Mouse (Mus musculus): ENCODE results near the gene Tmem233. TPM values are rescaled to one million over a fixed set of nuclear protein-coding genes. Genes with fewer than 3 reads are reported as not detected.

The Tmem233 gene
- polyA plus RNA-seq (2015; fragmentation: Nextera tagmentation; extraction: Ambion mirVana) = not detected in 2 replicates

- H3K4me1 ChIP-seq = 0 out of 2 replicates have a peak, but pooled peaks cover 2% of the 10 kb centered on the region
- no peaks in the 10 kb centered on the region for H3K36me3 ChIP-seq
- peaks cover 33% of the 10 kb centered on the region for H3K27me3 ChIP-seq
- H3K4me3 ChIP-seq = no peak within 1 kb of the TSS
- H3K9ac ChIP-seq = no peak within 1 kb of the TSS
- 9% methylated on average over 17 of the region's 17 CpGs for WGBS
- no peak for ATAC-seq (ENCODE audit: insufficient number of reproducible peaks, insufficient read depth, low FRiP score, low TSS enrichment, low read depth)
- no peak within 1 kb of the TSS for H3K27ac ChIP-seq
- H3K4me2 ChIP-seq = no peak within 1 kb of the TSS
- no peaks in the 10 kb centered on the region for H3K9me3 ChIP-seq
These were observed at the start of gene Tmem233 for GRCm38 (mm10) chr5:116083081-116083480. Tmem233 (minus strand) TSS chr5:116083244.

- no peaks in the 10 kb centered on the region for H3K9me3 ChIP-seq
- no peak overlapping the region for H3K27ac ChIP-seq
- no peaks in the 10 kb centered on the region for H3K4me1 ChIP-seq
- no peak overlapping the region for H3K4me3 ChIP-seq
- no peak overlapping the region for H3K9ac ChIP-seq
- H3K36me3 ChIP-seq = no peaks in the 10 kb centered on the region
- 0 out of 2 replicates have a peak overlapping the region, but pooled peaks have one; percentile 7 for H3K4me2 ChIP-seq
- ATAC-seq (ENCODE audit: insufficient number of reproducible peaks, insufficient read depth, low FRiP score, low TSS enrichment, low read depth) = no peak
- H3K27me3 ChIP-seq = no peaks in the 10 kb centered on the region
- 9% methylated on average over 11 of the region's 11 CpGs for WGBS
These were observed 40.3 kb upstream of the Tmem233 start for GRCm38 (mm10) chr5:116123344-116123743.

- WGBS = 46% methylated on average over 9 of the region's 9 CpGs
- ATAC-seq (ENCODE audit: insufficient number of reproducible peaks, insufficient read depth, low FRiP score, low TSS enrichment, low read depth) = no peak
These were observed 33.5 kb upstream of the Tmem233 start for GRCm38 (mm10) chr5:116116567-116116966.

GRCm38 (mm10) chr5:116116110-116116509 lies 33.1 kb upstream of the Tmem233 start:
- Histone ChIP-seq H3K27ac (no peak overlapping the region), H3K4me2 (no peak overlapping the region), H3K9me3 (no peaks in the 10 kb centered on the region), H3K4me3 (no peak overlapping the region), H3K27me3 (no peaks in the 10 kb centered on the region), H3K9ac (no peak overlapping the region), H3K4me1 (peaks cover 10% of the 10 kb centered on the region; the same call in 1 of the 2 replicates), H3K36me3 (no peaks in the 10 kb centered on the region)
- no peak for ATAC-seq (ENCODE audit: insufficient number of reproducible peaks, insufficient read depth, low FRiP score, low TSS enrichment, low read depth)
- 37% methylated on average over 4 of the region's 4 CpGs for WGBS

More at GRCm38 (mm10) chr5:116116567-116116966, 33.5 kb upstream of the Tmem233 start:
- no peak overlapping the region for H3K4me2 ChIP-seq
- H3K9ac ChIP-seq = no peak overlapping the region
- no peaks in the 10 kb centered on the region for H3K36me3 ChIP-seq
- no peak overlapping the region for H3K27ac ChIP-seq
- peaks cover 10% of the 10 kb centered on the region; the same call in 1 of the 2 replicates for H3K4me1 ChIP-seq
- H3K4me3 ChIP-seq = no peak overlapping the region
- no peaks in the 10 kb centered on the region for H3K27me3 ChIP-seq
- H3K9me3 ChIP-seq = no peaks in the 10 kb centered on the region

GRCm38 (mm10) chr5:116115071-116115834 lies 32.2 kb upstream of the Tmem233 start:
- Histone ChIP-seq H3K27ac (no peak overlapping the region), H3K27me3 (no peaks in the 10 kb centered on the region), H3K4me3 (no peak overlapping the region), H3K9me3 (no peaks in the 10 kb centered on the region), H3K4me1 (peaks cover 10% of the 10 kb centered on the region; the same call in 1 of the 2 replicates), H3K9ac (no peak overlapping the region), H3K36me3 (no peaks in the 10 kb centered on the region), H3K4me2 (no peak overlapping the region)
- ATAC-seq (ENCODE audit: insufficient number of reproducible peaks, insufficient read depth, low FRiP score, low TSS enrichment, low read depth) = no peak
- 61% methylated on average over 14 of the region's 14 CpGs for WGBS

- H3K4me1 ChIP-seq = no peaks in the 10 kb centered on the region
- H3K36me3 ChIP-seq = no peaks in the 10 kb centered on the region
- H3K4me2 ChIP-seq = no peak overlapping the region
- no peak overlapping the region for H3K27ac ChIP-seq
- WGBS = 95% methylated on average over 10 of the region's 10 CpGs
- no peak overlapping the region for H3K4me3 ChIP-seq
- H3K27me3 ChIP-seq = no peaks in the 10 kb centered on the region
- no peaks in the 10 kb centered on the region for H3K9me3 ChIP-seq
- no peak for ATAC-seq (ENCODE audit: insufficient number of reproducible peaks, insufficient read depth, low FRiP score, low TSS enrichment, low read depth)
- H3K9ac ChIP-seq = no peak overlapping the region
These were observed 25.6 kb upstream of the Tmem233 start for GRCm38 (mm10) chr5:116108651-116109050.

- Histone ChIP-seq H3K4me1 (0 out of 2 replicates have a peak, but pooled peaks cover 2% of the 10 kb centered on the region), H3K9ac (no peak overlapping the region), H3K4me2 (no peak overlapping the region), H3K4me3 (no peak overlapping the region), H3K27me3 (peaks cover 33% of the 10 kb centered on the region), H3K27ac (no peak overlapping the region), H3K36me3 (no peaks in the 10 kb centered on the region), H3K9me3 (no peaks in the 10 kb centered on the region)
- ATAC-seq (ENCODE audit: insufficient number of reproducible peaks, insufficient read depth, low FRiP score, low TSS enrichment, low read depth) = no peak
- WGBS = 89% methylated on average over 6 of the region's 6 CpGs
These were observed 1.2 kb upstream of the Tmem233 start for GRCm38 (mm10) chr5:116084231-116084630.

GRCm38 (mm10) chr5:116082241-116082900 lies 673 bp downstream of the Tmem233 start:
- 36% methylated on average over 17 of the region's 17 CpGs for WGBS
- H3K9ac ChIP-seq = no peak overlapping the region
- H3K27me3 ChIP-seq = peaks cover 33% of the 10 kb centered on the region
- no peaks in the 10 kb centered on the region for H3K9me3 ChIP-seq
- H3K4me3 ChIP-seq = no peak overlapping the region
- no peak overlapping the region for H3K4me2 ChIP-seq
- H3K27ac ChIP-seq = no peak overlapping the region
- no peak for ATAC-seq (ENCODE audit: insufficient number of reproducible peaks, insufficient read depth, low FRiP score, low TSS enrichment, low read depth)
- H3K4me1 ChIP-seq = 0 out of 2 replicates have a peak, but pooled peaks cover 2% of the 10 kb centered on the region
- no peaks in the 10 kb centered on the region for H3K36me3 ChIP-seq

- ATAC-seq (ENCODE audit: insufficient number of reproducible peaks, insufficient read depth, low FRiP score, low TSS enrichment, low read depth) = no peak
These were observed 1.4 kb downstream of the Tmem233 start for GRCm38 (mm10) chr5:116081616-116082015.

GRCm38 (mm10) chr5:116080736-116081135 lies 2.3 kb downstream of the Tmem233 start:
- no peak overlapping the region for H3K27ac ChIP-seq
- ATAC-seq (ENCODE audit: insufficient number of reproducible peaks, insufficient read depth, low FRiP score, low TSS enrichment, low read depth) = no peak
- H3K4me1 ChIP-seq = 0 out of 2 replicates have a peak, but pooled peaks cover 2% of the 10 kb centered on the region
- H3K4me2 ChIP-seq = no peak overlapping the region
- 51% methylated on average over 6 of the region's 6 CpGs for whole genome bisulfite sequencing
- no peaks in the 10 kb centered on the region for H3K9me3 ChIP-seq
- H3K36me3 ChIP-seq = no peaks in the 10 kb centered on the region
- peaks cover 33% of the 10 kb centered on the region for H3K27me3 ChIP-seq
- no peak overlapping the region for H3K9ac ChIP-seq
- no peak overlapping the region for H3K4me3 ChIP-seq

More at GRCm38 (mm10) chr5:116081616-116082015, 1.4 kb downstream of the Tmem233 start:
- no peak overlapping the region for H3K9ac ChIP-seq
- H3K4me2 ChIP-seq = no peak overlapping the region
- no peak overlapping the region for H3K4me3 ChIP-seq
- 0 out of 2 replicates have a peak, but pooled peaks cover 2% of the 10 kb centered on the region for H3K4me1 ChIP-seq
- H3K36me3 ChIP-seq = no peaks in the 10 kb centered on the region
- no peaks in the 10 kb centered on the region for H3K9me3 ChIP-seq
- no peak overlapping the region for H3K27ac ChIP-seq
- 71% methylated on average over 7 of the region's 7 CpGs for WGBS
- peaks cover 33% of the 10 kb centered on the region for H3K27me3 ChIP-seq

- Histone ChIP-seq H3K4me3 (no peak overlapping the region), H3K4me1 (no peaks in the 10 kb centered on the region), H3K27ac (no peak overlapping the region), H3K36me3 (no peaks in the 10 kb centered on the region), H3K27me3 (no peaks in the 10 kb centered on the region), H3K4me2 (no peak overlapping the region), H3K9me3 (no peaks in the 10 kb centered on the region), H3K9ac (no peak overlapping the region)
- no peak for ATAC-seq (ENCODE audit: insufficient number of reproducible peaks, insufficient read depth, low FRiP score, low TSS enrichment, low read depth)
- WGBS = 91% methylated on average over 4 of the region's 4 CpGs
These were observed 13.4 kb downstream of the Tmem233 start for GRCm38 (mm10) chr5:116069618-116070017.
